Mouse (Mus musculus): Measurements from ENCODE around the gene Atp6v1e1. TPM values are rescaled to one million over a fixed set of nuclear protein-coding genes. Genes with fewer than 3 reads are reported as not detected.

The Atp6v1e1 gene
- polyA plus RNA-seq, 1 experiment from 2014 or later: 116 TPM

DNA sequence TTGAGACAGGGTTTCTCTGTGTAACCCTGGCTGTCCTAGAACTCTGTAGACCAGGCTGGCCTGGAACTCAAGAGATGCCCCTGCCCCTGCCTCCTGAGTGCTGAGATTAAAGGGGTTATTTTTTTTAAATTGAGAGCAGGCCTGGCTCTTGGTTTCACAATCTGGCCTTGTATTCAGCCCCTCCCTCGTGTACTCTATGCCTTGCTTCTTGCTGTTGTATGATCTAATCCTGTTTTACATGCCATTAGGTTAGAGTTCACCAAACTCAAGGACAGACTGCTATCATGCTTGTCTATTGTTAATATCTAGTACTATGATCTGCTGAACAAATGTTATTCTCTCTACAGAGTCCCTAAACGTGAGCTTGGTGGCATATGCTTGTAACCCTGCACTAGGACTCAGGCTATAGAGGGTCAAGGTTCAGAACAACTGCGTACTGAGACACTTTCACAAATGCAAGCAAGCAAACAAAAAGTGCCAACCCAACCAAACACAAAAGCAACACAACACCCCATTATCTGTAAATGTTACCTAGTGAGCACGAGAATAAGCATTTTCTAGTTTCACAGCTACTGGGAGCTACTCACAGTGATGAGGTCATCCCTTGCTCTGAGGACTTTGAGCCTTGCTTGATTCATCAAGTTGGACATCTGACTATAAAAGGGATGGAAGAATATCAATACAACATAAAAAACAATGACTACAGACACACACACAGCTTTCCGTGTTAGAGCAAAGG, 15.4 kb downstream of the Atp6v1e1 start:
- Histone ChIP-seq H3K27ac (replicated peaks) (no peak overlapping the region), H3K4me3 (no peak overlapping the region), H3K9me3 (no peaks in the 10 kb centered on the region), H3K27me3 (replicated peaks; ENCODE audit: low read depth, poor library complexity, severe bottlenecking) (no peaks in the 10 kb centered on the region), H3K4me1 (no peaks in the 10 kb centered on the region), H3K36me3 (replicated peaks) (peaks cover 100% of the 10 kb centered on the region)
- no peak for DNase-seq (ENCODE audit: low spot score)
- WGBS: 91% methylated on average over 5 of the region's 5 CpGs

- H3K9me3 ChIP-seq: no peaks in the 10 kb centered on the region
- H3K27me3 ChIP-seq (replicated peaks; ENCODE audit: low read depth, poor library complexity, severe bottlenecking): no peaks in the 10 kb centered on the region
- H3K27ac ChIP-seq (replicated peaks): no peak overlapping the region
- 90% methylated on average over 4 of the region's 4 CpGs for WGBS
- no peaks in the 10 kb centered on the region for H3K4me1 ChIP-seq
- peaks cover 100% of the 10 kb centered on the region for H3K36me3 ChIP-seq (replicated peaks)
- H3K4me3 ChIP-seq: no peak overlapping the region
- no peak for DNase-seq (ENCODE audit: low spot score)
Measured at GRCm38 (mm10) chr6:120799581-120800041, 23.0 kb downstream of the Atp6v1e1 start.

GRCm38 (mm10) chr6:120798905-120799304, 23.7 kb downstream of the Atp6v1e1 start:
- Histone ChIP-seq H3K27me3 (replicated peaks; ENCODE audit: low read depth, poor library complexity, severe bottlenecking) (no peaks in the 10 kb centered on the region), H3K4me3 (no peak overlapping the region), H3K9me3 (no peaks in the 10 kb centered on the region), H3K4me1 (no peaks in the 10 kb centered on the region), H3K36me3 (replicated peaks) (peaks cover 100% of the 10 kb centered on the region), H3K27ac (replicated peaks) (no peak overlapping the region)
- WGBS: 93% methylated on average over 4 of the region's 4 CpGs
- DNase-seq (ENCODE audit: low spot score): no peak

DNA sequence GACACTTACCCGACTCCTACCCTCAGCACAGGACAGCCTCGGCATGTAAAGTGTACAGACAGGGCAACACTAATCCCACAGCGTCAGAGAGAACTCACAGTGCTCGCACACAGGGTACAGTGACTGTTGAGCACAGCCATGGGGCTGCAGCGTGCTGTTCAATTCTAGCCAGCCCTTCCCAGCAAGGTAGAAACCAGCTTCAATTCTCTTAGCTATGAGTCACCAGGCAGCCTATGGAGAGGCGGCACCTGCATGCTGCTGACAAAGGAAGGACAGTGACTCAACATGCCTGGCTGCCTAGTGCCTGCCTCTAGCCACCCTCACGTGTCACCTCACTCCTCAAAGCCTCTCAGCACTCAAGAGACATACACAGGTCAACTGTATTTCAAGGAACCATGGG, 24.6 kb downstream of the Atp6v1e1 start:
- no peak for DNase-seq (ENCODE audit: low spot score)
- 92% methylated on average over 7 of the region's 7 CpGs for WGBS
- no peak overlapping the region for H3K27ac ChIP-seq (replicated peaks)
- H3K27me3 ChIP-seq (replicated peaks; ENCODE audit: low read depth, poor library complexity, severe bottlenecking): no peaks in the 10 kb centered on the region
- no peak overlapping the region for H3K4me3 ChIP-seq
- H3K9me3 ChIP-seq: no peaks in the 10 kb centered on the region
- peaks cover 100% of the 10 kb centered on the region for H3K36me3 ChIP-seq (replicated peaks)
- no peaks in the 10 kb centered on the region for H3K4me1 ChIP-seq

DNA sequence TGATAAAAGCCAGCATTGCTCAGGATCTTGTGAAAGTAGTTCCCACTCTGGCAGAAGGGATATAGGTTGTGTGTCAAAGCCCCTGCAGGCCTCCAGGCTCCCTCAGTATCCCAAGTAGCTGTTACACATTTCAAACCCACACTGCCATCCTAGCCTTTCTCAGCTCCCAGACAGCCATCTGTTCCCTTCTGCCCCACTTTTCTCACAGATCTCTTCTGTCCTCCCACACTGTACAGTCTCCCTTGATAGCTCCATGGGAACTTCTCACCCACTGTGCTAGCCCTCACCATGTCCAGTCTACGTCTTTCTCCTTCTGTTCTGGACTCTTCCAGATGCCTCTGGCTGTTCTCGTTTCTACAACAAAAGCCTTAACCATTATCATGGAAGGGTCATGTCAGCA, 26.5 kb downstream of the Atp6v1e1 start:
- Histone ChIP-seq H3K36me3 (replicated peaks) (peaks cover 99% of the 10 kb centered on the region), H3K27me3 (replicated peaks; ENCODE audit: low read depth, poor library complexity, severe bottlenecking) (no peaks in the 10 kb centered on the region), H3K4me3 (no peak overlapping the region), H3K27ac (replicated peaks) (no peak overlapping the region), H3K9me3 (no peaks in the 10 kb centered on the region), H3K4me1 (no peaks in the 10 kb centered on the region)
- WGBS: 89% methylated on average over 2 of the region's 2 CpGs
- no peak for DNase-seq (ENCODE audit: low spot score)

- Histone ChIP-seq H3K27me3 (replicated peaks; ENCODE audit: low read depth, poor library complexity, severe bottlenecking) (no peaks in the 10 kb centered on the region), H3K4me1 (no peaks in the 10 kb centered on the region), H3K27ac (replicated peaks) (no peak overlapping the region), H3K4me3 (no peak overlapping the region), H3K9me3 (no peaks in the 10 kb centered on the region), H3K36me3 (replicated peaks) (peaks cover 93% of the 10 kb centered on the region)
- DNase-seq (ENCODE audit: low spot score): no peak
- WGBS: 88% methylated on average over 5 of the region's 5 CpGs
Measured at GRCm38 (mm10) chr6:120795422-120796086, 27.0 kb downstream of the Atp6v1e1 start.

GRCm38 (mm10) chr6:120792947-120793346, 29.6 kb downstream of the Atp6v1e1 start:
- no peaks in the 10 kb centered on the region for H3K9me3 ChIP-seq
- no peaks in the 10 kb centered on the region for H3K4me1 ChIP-seq
- H3K4me3 ChIP-seq: no peak overlapping the region
- H3K27ac ChIP-seq (replicated peaks): no peak overlapping the region
- no peaks in the 10 kb centered on the region for H3K27me3 ChIP-seq (replicated peaks; ENCODE audit: low read depth, poor library complexity, severe bottlenecking)
- DNase-seq (ENCODE audit: low spot score): no peak
- peaks cover 75% of the 10 kb centered on the region for H3K36me3 ChIP-seq (replicated peaks)
- WGBS: 85% methylated on average over 8 of the region's 8 CpGs

- Histone ChIP-seq H3K27me3 (replicated peaks; ENCODE audit: low read depth, poor library complexity, severe bottlenecking) (no peaks in the 10 kb centered on the region), H3K4me1 (no peaks in the 10 kb centered on the region), H3K36me3 (replicated peaks) (peaks cover 52% of the 10 kb centered on the region), H3K27ac (replicated peaks) (no peak overlapping the region), H3K4me3 (no peak overlapping the region), H3K9me3 (no peaks in the 10 kb centered on the region)
- DNase-seq (ENCODE audit: low spot score): no peak
- WGBS: 74% methylated on average over 5 of the region's 5 CpGs
Measured at GRCm38 (mm10) chr6:120790717-120791116, 31.9 kb downstream of the Atp6v1e1 start.

DNA sequence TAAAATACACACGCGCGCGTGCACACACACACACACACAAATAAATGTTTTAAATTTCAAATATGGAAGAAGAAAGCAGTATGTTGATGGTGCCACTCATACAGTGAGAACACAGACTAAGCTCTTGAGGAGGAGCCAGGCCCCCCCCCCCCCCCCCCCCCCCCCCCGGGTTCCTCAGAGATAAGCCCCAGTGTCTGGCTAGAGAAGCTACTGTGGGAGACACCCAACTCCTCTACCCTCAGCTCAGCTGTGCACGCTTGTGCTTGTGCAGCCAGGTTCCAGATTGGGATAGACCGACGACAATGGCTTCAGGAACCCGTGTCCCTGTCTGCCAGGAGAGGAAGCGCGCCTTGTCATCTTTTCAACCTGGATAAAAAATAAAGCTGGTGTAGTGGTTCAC, 32.4 kb downstream of the Atp6v1e1 start:
- no peak overlapping the region for H3K27ac ChIP-seq (replicated peaks)
- H3K36me3 ChIP-seq (replicated peaks): peaks cover 47% of the 10 kb centered on the region
- no peaks in the 10 kb centered on the region for H3K4me1 ChIP-seq
- DNase-seq (ENCODE audit: low spot score): no peak
- H3K27me3 ChIP-seq (replicated peaks; ENCODE audit: low read depth, poor library complexity, severe bottlenecking): no peaks in the 10 kb centered on the region
- 85% methylated on average over 11 of the region's 11 CpGs for WGBS
- H3K4me3 ChIP-seq: no peak overlapping the region
- no peaks in the 10 kb centered on the region for H3K9me3 ChIP-seq

DNA sequence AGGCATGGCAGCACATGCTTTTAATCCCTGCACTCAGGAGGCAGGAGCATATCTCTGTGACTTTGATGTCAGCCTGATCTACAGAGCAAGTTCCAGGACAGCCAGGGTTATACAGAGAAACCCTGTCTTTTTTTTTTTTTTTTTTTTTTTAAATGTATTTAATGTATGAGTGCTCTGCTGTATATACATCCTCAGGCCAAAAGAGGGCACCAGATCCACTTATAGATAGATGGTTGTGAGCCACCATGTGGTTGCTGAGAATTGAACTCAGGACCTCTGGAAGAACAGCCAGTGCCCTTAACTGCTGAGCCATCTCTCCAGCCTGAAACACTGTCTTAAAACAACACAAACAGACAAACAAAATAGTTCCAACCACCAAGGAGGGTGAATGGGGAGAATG, 33.7 kb downstream of the Atp6v1e1 start:
- H3K27me3 ChIP-seq (replicated peaks; ENCODE audit: low read depth, poor library complexity, severe bottlenecking): no peaks in the 10 kb centered on the region
- H3K27ac ChIP-seq (replicated peaks): no peak overlapping the region
- no peaks in the 10 kb centered on the region for H3K9me3 ChIP-seq
- H3K4me3 ChIP-seq: no peak overlapping the region
- DNase-seq (ENCODE audit: low spot score): no peak
- peaks cover 6% of the 10 kb centered on the region for H3K4me1 ChIP-seq
- H3K36me3 ChIP-seq (replicated peaks): peaks cover 34% of the 10 kb centered on the region

- Histone ChIP-seq H3K4me1 (peaks cover 6% of the 10 kb centered on the region), H3K9me3 (no peaks in the 10 kb centered on the region), H3K36me3 (replicated peaks) (peaks cover 27% of the 10 kb centered on the region), H3K27me3 (replicated peaks; ENCODE audit: low read depth, poor library complexity, severe bottlenecking) (no peaks in the 10 kb centered on the region), H3K4me3 (no peak overlapping the region), H3K27ac (replicated peaks) (no peak overlapping the region)
- whole genome bisulfite sequencing: 86% methylated on average over 5 of the region's 5 CpGs
- no peak for DNase-seq (ENCODE audit: low spot score)
Measured at GRCm38 (mm10) chr6:120788068-120788607, 34.5 kb downstream of the Atp6v1e1 start.

- Histone ChIP-seq H3K4me1 (peaks cover 6% of the 10 kb centered on the region), H3K27ac (replicated peaks) (no peak overlapping the region), H3K9me3 (no peaks in the 10 kb centered on the region), H3K4me3 (no peak overlapping the region), H3K36me3 (replicated peaks) (peaks cover 3% of the 10 kb centered on the region), H3K27me3 (replicated peaks; ENCODE audit: low read depth, poor library complexity, severe bottlenecking) (no peaks in the 10 kb centered on the region)
- DNase-seq (ENCODE audit: low spot score): peak; percentile 21
- 62% methylated on average over 7 of the region's 7 CpGs for WGBS
Measured at GRCm38 (mm10) chr6:120784351-120784750, 38.2 kb downstream of the Atp6v1e1 start.

GRCm38 (mm10) chr6:120782948-120783347, 39.6 kb downstream of the Atp6v1e1 start:
- Histone ChIP-seq H3K27ac (replicated peaks) (no peak overlapping the region), H3K27me3 (replicated peaks; ENCODE audit: low read depth, poor library complexity, severe bottlenecking) (no peaks in the 10 kb centered on the region), H3K4me1 (peaks cover 6% of the 10 kb centered on the region), H3K4me3 (no peak overlapping the region), H3K9me3 (no peaks in the 10 kb centered on the region), H3K36me3 (replicated peaks) (no peaks in the 10 kb centered on the region)
- no peak for DNase-seq (ENCODE audit: low spot score)
- 94% methylated on average over 2 of the region's 2 CpGs for WGBS

All from embryonic facial prominence, embryonic 10.5 days (tissue).